Mouse (Mus musculus): ENCODE data around the gene Cd300ld5.
"Not testable (repeated sequence)": the region's sequence is repeated elsewhere in the genome, so short reads cannot be mapped to it uniquely, and the experiment has no call there.

Gene Cd300ld5

DNA sequence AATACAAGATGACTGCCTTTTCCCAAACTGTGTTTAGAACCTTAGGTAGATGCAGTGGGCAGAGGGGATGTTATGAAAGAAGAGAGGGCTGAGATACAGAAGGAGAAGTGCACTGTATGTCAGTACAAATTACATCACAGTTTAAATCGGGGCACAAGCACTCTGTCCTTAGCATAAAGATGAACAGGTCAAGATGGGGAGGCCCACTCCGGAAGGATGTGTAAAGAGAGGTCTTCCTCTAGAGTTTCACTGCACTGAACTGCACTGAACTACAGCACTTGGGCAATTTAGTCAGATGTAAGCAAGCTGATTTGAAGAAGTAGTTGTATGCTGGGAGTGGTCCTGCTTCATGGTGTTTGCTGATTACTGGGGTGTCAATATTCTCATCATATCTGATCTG is 22.2 kb upstream of the Cd300ld5 start:
- TF ChIP-seq POU5F1 (IDR thresholded peaks at IDR 0.05; ENCODE audit: borderline replicate concordance, low read length) (no peak), CTCF (conservative IDR thresholded peaks at IDR 0.05; ENCODE audit: low read length) (no peak), NANOG (IDR thresholded peaks at IDR 0.05; ENCODE audit: borderline replicate concordance, low read length) (no peak)
- H3K9me3 ChIP-seq (ENCODE audit: low read length): no peaks in the 10 kb centered on the region
- H3K27me3 ChIP-seq (ENCODE audit: insufficient read depth, low read length): peaks cover 12% of the 10 kb centered on the region
- no peak overlapping the region for H3K4me3 ChIP-seq (replicated peaks; ENCODE audit: low read length)
- H3K4me1 ChIP-seq (replicated peaks; ENCODE audit: low read depth, low read length): peaks cover 9% of the 10 kb centered on the region
- H3K36me3 ChIP-seq (ENCODE audit: insufficient read depth, low read length): no peaks in the 10 kb centered on the region

DNA sequence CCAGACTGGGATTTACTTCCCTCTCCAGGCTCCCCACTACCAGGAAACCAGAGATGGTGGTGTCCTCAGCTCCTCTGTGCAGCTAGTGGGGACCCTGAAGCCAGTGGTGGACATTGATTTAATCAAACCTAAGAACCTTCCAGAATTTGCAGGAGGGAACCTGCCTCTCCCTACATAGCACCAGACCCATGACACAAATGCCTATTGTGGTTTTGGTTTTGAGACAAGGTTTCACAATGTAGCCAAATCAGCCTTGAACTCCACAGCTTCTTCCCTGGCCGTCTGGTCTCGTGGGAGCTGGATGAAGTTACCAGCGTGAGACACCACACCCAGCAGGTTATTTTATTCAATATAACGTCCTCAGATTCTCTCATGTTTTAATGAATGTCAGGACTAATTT is 21.1 kb upstream of the Cd300ld5 start:
- Histone ChIP-seq H3K4me1 (replicated peaks; ENCODE audit: low read depth, low read length) (peaks cover 19% of the 10 kb centered on the region), H3K9me3 (ENCODE audit: low read length) (no peaks in the 10 kb centered on the region), H3K36me3 (ENCODE audit: insufficient read depth, low read length) (no peaks in the 10 kb centered on the region), H3K27me3 (ENCODE audit: insufficient read depth, low read length) (peaks cover 12% of the 10 kb centered on the region), H3K4me3 (replicated peaks; ENCODE audit: low read length) (no peak overlapping the region)
- TF ChIP-seq POU5F1 (IDR thresholded peaks at IDR 0.05; ENCODE audit: borderline replicate concordance, low read length) (no peak), CTCF (conservative IDR thresholded peaks at IDR 0.05; ENCODE audit: low read length) (no peak)

DNA sequence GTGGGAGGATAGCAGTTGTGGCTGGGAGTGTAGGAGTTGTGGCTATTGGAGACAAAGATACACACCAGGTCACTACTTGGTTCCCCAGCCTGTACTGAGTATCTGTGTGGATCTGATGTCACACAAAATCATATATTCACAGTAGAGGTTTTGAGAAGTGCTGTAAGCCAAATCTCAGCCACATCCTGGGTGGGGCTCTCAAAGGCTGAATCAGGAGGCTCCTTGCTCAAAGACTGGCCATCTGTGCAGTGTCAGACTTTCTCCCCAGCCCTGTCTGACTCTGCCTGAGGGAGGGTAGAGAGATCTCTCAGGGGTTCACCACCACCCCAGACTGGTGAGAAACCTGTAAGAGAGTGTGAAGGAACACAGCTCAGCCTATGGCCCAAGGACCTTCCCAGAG is 17.0 kb upstream of the Cd300ld5 start:
- Histone ChIP-seq H3K9me3 (ENCODE audit: low read length) (no peaks in the 10 kb centered on the region), H3K4me3 (replicated peaks; ENCODE audit: low read length) (no peak overlapping the region), H3K36me3 (ENCODE audit: insufficient read depth, low read length) (no peaks in the 10 kb centered on the region), H3K4me1 (replicated peaks; ENCODE audit: low read depth, low read length) (peaks cover 35% of the 10 kb centered on the region), H3K27me3 (ENCODE audit: insufficient read depth, low read length) (peaks cover 7% of the 10 kb centered on the region)
- no peak for TF ChIP-seq NANOG (IDR thresholded peaks at IDR 0.05; ENCODE audit: borderline replicate concordance, low read length)
- TF ChIP-seq CTCF (conservative IDR thresholded peaks at IDR 0.05; ENCODE audit: low read length): no peak

DNA sequence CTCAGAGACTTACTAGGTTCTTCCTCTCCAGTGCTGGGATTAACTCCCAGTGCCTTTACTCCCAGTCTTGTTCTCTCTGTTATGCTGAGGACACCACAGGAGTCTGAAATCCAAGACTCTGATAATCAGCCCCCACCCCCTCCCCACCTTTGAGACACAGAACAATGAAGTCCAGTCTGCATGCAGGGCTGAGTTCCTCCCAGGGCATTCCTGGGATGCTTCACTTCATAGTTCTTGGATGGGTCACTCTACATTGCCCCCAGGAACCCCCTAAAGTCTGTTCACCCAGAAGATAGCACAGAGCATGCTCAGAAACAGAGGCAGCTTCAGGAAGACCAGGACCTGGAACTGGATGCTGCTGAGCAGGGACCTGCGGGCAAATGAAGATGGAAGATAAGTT is 15.4 kb upstream of the Cd300ld5 start:
- no peaks in the 10 kb centered on the region; the same call in 1 of the 2 replicates for H3K27me3 ChIP-seq (ENCODE audit: insufficient read depth, low read length)
- H3K36me3 ChIP-seq (ENCODE audit: insufficient read depth, low read length): no peaks in the 10 kb centered on the region
- 0 out of 2 replicates have a peak overlapping the region, but pooled peaks have one; percentile 2 for H3K4me3 ChIP-seq (replicated peaks; ENCODE audit: low read length)
- peak; percentile 64; the same call in 1 of the 2 replicates for TF ChIP-seq NANOG (IDR thresholded peaks at IDR 0.05; ENCODE audit: borderline replicate concordance, low read length)
- no peak for TF ChIP-seq POU5F1 (IDR thresholded peaks at IDR 0.05; ENCODE audit: borderline replicate concordance, low read length)
- TF ChIP-seq CTCF (conservative IDR thresholded peaks at IDR 0.05; ENCODE audit: low read length): no peak
- H3K4me1 ChIP-seq (replicated peaks; ENCODE audit: low read depth, low read length): peaks cover 36% of the 10 kb centered on the region
- no peaks in the 10 kb centered on the region for H3K9me3 ChIP-seq (ENCODE audit: low read length)

DNA sequence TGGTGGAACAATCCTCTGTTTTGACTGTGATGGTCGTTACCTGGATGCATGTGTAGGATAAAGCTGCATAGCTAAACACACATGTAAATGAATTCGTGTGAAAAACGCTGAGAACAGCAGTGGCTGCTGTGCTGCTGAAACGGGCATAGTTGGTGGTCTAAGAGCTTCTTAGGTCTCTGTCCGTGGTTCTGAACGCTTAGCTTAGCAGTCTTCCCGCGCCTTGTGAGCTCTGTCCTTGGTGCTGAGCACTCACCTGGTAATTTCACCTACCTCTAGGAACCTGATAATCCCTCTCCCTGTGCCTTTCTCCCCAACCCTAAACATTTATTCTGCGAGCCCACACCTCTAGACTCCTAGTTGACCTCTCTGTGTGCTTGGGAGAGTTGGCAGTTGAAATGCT is 14.6 kb upstream of the Cd300ld5 start:
- H3K9me3 ChIP-seq (ENCODE audit: low read length): no peaks in the 10 kb centered on the region
- no peak overlapping the region for H3K4me3 ChIP-seq (replicated peaks; ENCODE audit: low read length)
- H3K36me3 ChIP-seq (ENCODE audit: insufficient read depth, low read length): no peaks in the 10 kb centered on the region
- no peak for TF ChIP-seq POU5F1 (IDR thresholded peaks at IDR 0.05; ENCODE audit: borderline replicate concordance, low read length)
- no peak for TF ChIP-seq CTCF (conservative IDR thresholded peaks at IDR 0.05; ENCODE audit: low read length)
- TF ChIP-seq NANOG (IDR thresholded peaks at IDR 0.05; ENCODE audit: borderline replicate concordance, low read length): no peak
- peaks cover 2% of the 10 kb centered on the region; the same call in 1 of the 2 replicates for H3K27me3 ChIP-seq (ENCODE audit: insufficient read depth, low read length)
- peaks cover 36% of the 10 kb centered on the region for H3K4me1 ChIP-seq (replicated peaks; ENCODE audit: low read depth, low read length)

DNA sequence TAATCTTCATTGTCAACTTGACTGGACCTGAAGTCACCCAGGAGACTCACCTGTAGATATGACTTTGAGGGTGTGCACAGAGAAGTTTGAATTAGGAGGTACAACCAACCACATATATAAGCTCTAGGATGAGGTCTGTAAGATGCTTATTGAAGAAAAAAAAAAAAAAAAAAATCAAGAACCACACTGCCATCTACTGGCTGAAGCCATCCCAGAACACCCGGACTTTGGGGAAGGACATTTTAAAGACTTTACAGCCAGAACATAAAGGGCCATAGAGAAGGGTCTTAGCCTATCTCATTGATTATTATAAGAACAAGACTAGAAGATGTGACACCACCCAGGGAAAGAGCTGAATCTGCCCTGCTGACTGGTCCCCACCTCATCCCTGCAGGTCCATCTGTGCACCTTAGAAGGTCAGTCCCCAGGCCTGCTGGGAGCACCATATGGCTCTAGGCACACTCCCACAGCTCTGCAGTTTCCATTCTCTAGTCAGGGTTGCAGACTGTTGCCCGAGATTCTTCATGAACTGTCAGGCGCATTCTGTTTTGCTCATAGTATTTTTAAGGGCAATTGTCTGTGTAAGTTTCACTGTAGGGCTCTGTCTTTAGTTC is 11.8 kb upstream of the Cd300ld5 start:
- Histone ChIP-seq H3K4me3 (replicated peaks; ENCODE audit: low read length) (no peak overlapping the region), H3K4me1 (replicated peaks; ENCODE audit: low read depth, low read length) (peaks cover 28% of the 10 kb centered on the region), H3K27me3 (ENCODE audit: insufficient read depth, low read length) (peaks cover 6% of the 10 kb centered on the region; the same call in 1 of the 2 replicates), H3K36me3 (ENCODE audit: insufficient read depth, low read length) (no peaks in the 10 kb centered on the region), H3K9me3 (ENCODE audit: low read length) (no peaks in the 10 kb centered on the region)
- TF ChIP-seq CTCF (conservative IDR thresholded peaks at IDR 0.05; ENCODE audit: low read length) (peak; percentile 58), POU5F1 (IDR thresholded peaks at IDR 0.05; ENCODE audit: borderline replicate concordance, low read length) (no peak), NANOG (IDR thresholded peaks at IDR 0.05; ENCODE audit: borderline replicate concordance, low read length) (no peak)

DNA sequence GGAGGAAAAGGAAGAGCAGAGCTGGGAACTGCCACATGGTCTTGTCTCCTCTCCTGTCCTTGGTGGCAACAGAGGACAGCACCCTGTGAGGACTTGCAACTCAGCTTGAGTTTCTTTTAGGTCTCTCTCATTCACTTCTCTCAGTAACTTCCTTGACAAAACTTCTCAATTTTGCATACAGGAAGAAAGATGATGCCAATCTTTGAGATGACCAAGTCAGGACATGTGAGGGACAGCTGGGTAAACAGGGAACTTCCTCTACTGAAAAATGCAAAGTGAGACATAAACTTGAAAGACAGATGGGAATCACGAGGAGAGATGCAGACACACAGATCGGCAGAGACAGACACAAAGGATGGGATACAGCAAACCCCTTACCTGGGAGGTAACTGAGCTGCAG is 10.7 kb upstream of the Cd300ld5 start, which contains the start of gene Cd300ld3:
Gene Cd300ld3, minus strand, starts transcription at position 151 of the 400 bp plus-strand sequence.
- H3K27me3 ChIP-seq (ENCODE audit: insufficient read depth, low read length): peaks cover 6% of the 10 kb centered on the region; the same call in 1 of the 2 replicates
- H3K4me3 ChIP-seq (replicated peaks; ENCODE audit: low read length): no peak within 1 kb of the TSS
- H3K4me1 ChIP-seq (replicated peaks; ENCODE audit: low read depth, low read length): peaks cover 18% of the 10 kb centered on the region
- TF ChIP-seq CTCF (conservative IDR thresholded peaks at IDR 0.05; ENCODE audit: low read length) (no peak), NANOG (IDR thresholded peaks at IDR 0.05; ENCODE audit: borderline replicate concordance, low read length) (no peak), POU5F1 (IDR thresholded peaks at IDR 0.05; ENCODE audit: borderline replicate concordance, low read length) (no peak)
- no peaks in the 10 kb centered on the region for H3K9me3 ChIP-seq (ENCODE audit: low read length)
- no peaks in the 10 kb centered on the region for H3K36me3 ChIP-seq (ENCODE audit: insufficient read depth, low read length)

DNA sequence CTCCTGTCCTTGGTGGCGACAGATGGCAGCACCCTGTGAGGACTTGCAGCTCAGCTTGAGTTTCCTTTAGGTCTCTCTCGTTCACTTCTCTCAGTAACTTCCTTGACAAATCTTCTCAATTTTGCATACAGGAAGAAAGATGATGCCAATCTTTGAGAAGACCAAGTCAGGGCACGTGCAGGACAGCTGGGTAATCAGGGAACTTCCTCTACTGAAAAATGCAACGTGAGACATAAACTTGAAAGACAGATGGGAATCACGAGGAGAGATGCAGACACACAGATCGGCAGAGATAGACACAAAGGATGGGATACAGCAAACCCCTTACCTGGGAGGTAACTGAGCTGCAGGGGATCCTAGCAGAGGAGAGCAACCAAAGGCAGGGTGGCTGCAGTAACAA is 10.7 kb downstream of the Cd300ld5 start, which contains the start of gene Cd300ld4:
Gene Cd300ld4, minus strand, starts transcription at position 101 of the 400 bp plus-strand sequence.
- H3K4me1 ChIP-seq (replicated peaks; ENCODE audit: low read depth, low read length); H3K36me3 ChIP-seq (ENCODE audit: insufficient read depth, low read length); H3K9me3 ChIP-seq (ENCODE audit: low read length): not testable (repeated sequence)

DNA sequence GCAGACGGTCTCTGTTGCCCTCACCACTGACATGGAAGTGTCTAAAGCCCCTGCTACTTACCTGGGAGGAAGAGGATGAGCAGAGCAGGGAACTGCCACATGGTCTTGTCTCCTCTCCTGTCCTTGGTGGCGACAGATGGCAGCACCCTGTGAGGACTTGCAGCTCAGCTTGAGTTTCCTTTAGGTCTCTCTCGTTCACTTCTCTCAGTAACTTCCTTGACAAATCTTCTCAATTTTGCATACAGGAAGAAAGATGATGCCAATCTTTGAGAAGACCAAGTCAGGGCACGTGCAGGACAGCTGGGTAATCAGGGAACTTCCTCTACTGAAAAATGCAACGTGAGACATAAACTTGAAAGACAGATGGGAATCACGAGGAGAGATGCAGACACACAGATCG is 21.5 kb downstream of the Cd300ld5 start, which contains the start of gene Cd300ld2:
Gene Cd300ld2, minus strand, starts transcription at position 101 of the 400 bp plus-strand sequence.
- H3K4me3 ChIP-seq (replicated peaks; ENCODE audit: low read length): not testable (repeated sequence)

More for the DNA sequence above, 10.7 kb downstream of the Cd300ld5 start, which contains the start of gene Cd300ld4:
- H3K27me3 ChIP-seq (ENCODE audit: insufficient read depth, low read length); H3K4me3 ChIP-seq (replicated peaks; ENCODE audit: low read length): not testable (repeated sequence)

More for the DNA sequence above, 21.5 kb downstream of the Cd300ld5 start, which contains the start of gene Cd300ld2:
- not testable (repeated sequence) for H3K9me3 ChIP-seq (ENCODE audit: low read length); H3K4me1 ChIP-seq (replicated peaks; ENCODE audit: low read depth, low read length); H3K27me3 ChIP-seq (ENCODE audit: insufficient read depth, low read length); H3K36me3 ChIP-seq (ENCODE audit: insufficient read depth, low read length)
